Mouse (Mus musculus) cerebellum, postnatal 10 days (tissue): ENCODE data around the gene Gpha2.

Experiments used
- DNase-seq, 2 experiments: peaks; one replicate each; pipeline ENCODE4 v3.0.0; 2021; ENCODE audit warnings: mixed read lengths in 2 of 2

Gpha2 gene

GRCm38 (mm10) chr19:6226135-6226534 is at the start of gene Gpha2:
Gpha2 (plus strand) TSS chr19:6226380.
- no peak for DNase-seq

- no peak for DNase-seq
Observed at GRCm38 (mm10) chr19:6178775-6179174, 47.4 kb upstream of the Gpha2 start.

GRCm38 (mm10) chr19:6181629-6182028 is 44.6 kb upstream of the Gpha2 start:
- DNase-seq = no peak

- DNase-seq = peak; percentile 65 to 66
Observed at GRCm38 (mm10) chr19:6182534-6182933, 43.6 kb upstream of the Gpha2 start.

- DNase-seq = no peak
Observed at GRCm38 (mm10) chr19:6184131-6184530, 42.0 kb upstream of the Gpha2 start, which contains the start of gene Majin. Majin (plus strand) TSS chr19:6184388.

- DNase-seq = no peak
Observed at GRCm38 (mm10) chr19:6204265-6204664, 21.9 kb upstream of the Gpha2 start.

- no peak for DNase-seq
Observed at GRCm38 (mm10) chr19:6206716-6207115, 19.5 kb upstream of the Gpha2 start.

- DNase-seq = no peak
Observed at GRCm38 (mm10) chr19:6216046-6216705, 10.0 kb upstream of the Gpha2 start.

- no peak for DNase-seq
Observed at GRCm38 (mm10) chr19:6218606-6219005, 7.6 kb upstream of the Gpha2 start.

GRCm38 (mm10) chr19:6226763-6227162 is 583 bp downstream of the Gpha2 start:
- DNase-seq = no peak

GRCm38 (mm10) chr19:6227864-6228263 is 1.7 kb downstream of the Gpha2 start:
- DNase-seq = peak in 1 of 2 experiments; percentile 42

GRCm38 (mm10) chr19:6230411-6230810 is 4.2 kb downstream of the Gpha2 start:
- DNase-seq = peak; percentile 69 to 78

GRCm38 (mm10) chr19:6231036-6231435 is 4.9 kb downstream of the Gpha2 start:
- peak in 1 of 2 experiments; percentile 38 for DNase-seq

GRCm38 (mm10) chr19:6233647-6234046 is 7.5 kb downstream of the Gpha2 start:
- peak in 1 of 2 experiments; percentile 10 for DNase-seq

- DNase-seq = peak; percentile 46 to 49
Observed at GRCm38 (mm10) chr19:6234337-6235083, 8.3 kb downstream of the Gpha2 start.

- DNase-seq = peak; percentile 98
Observed at GRCm38 (mm10) chr19:6235084-6236052, 9.2 kb downstream of the Gpha2 start, which contains the start of gene Ppp2r5b. Ppp2r5b (minus strand) TSS chr19:6235872.

GRCm38 (mm10) chr19:6236053-6236441 is 9.9 kb downstream of the Gpha2 start:
- peak; percentile 98 to 99 for DNase-seq

GRCm38 (mm10) chr19:6236842-6237241 is 10.7 kb downstream of the Gpha2 start:
- peak; percentile 44 to 46 for DNase-seq

GRCm38 (mm10) chr19:6238740-6239139 is 12.6 kb downstream of the Gpha2 start:
- no peak for DNase-seq

GRCm38 (mm10) chr19:6240136-6240535 is 14.0 kb downstream of the Gpha2 start:
- no peak for DNase-seq

GRCm38 (mm10) chr19:6240725-6241124 is 14.5 kb downstream of the Gpha2 start:
- DNase-seq = no peak

- peak; percentile 99 for DNase-seq
Observed at GRCm38 (mm10) chr19:6241274-6242107, 15.3 kb downstream of the Gpha2 start, which contains the start of gene Atg2a. Atg2a (plus strand) TSS chr19:6241668.
